Mouse (Mus musculus): ENCODE data around the gene Lsamp. TPM values are rescaled to one million over a fixed set of nuclear protein-coding genes. Genes with fewer than 3 reads are reported as not detected.

Lsamp gene
- total and polyA plus RNA-seq, 2 experiments from 2014 or later = 116 to 210 TPM

DNA sequence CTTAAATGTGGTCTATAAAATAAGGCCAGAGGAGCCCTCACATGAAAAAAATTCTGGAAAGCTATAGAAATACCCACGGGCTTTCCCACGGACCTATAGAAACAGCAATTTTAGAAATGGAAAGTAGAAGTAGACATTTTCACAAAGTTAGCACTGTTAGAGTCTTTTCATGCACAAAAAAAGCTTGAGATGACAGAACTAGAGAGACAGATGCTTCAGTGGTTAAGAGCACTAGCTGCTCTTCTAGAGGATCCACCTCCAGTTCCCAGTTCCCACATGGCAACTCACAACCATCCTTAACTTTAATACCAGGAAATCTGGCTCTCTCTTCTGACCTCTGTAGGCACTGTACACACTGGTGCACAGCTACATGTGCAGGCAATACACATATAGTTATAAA, 2049.3 kb downstream of the Lsamp start:
- TF ChIP-seq CTCF (IDR thresholded peaks at IDR 0.05) = no peak
- Histone ChIP-seq H3K27ac (ENCODE audit: low read depth, low read length) (no peak overlapping the region), H3K36me3 (ENCODE audit: insufficient read depth, low read length) (no peaks in the 10 kb centered on the region), H3K27me3 (ENCODE audit: insufficient read depth, low read length) (no peaks in the 10 kb centered on the region), H3K9ac (replicated peaks; ENCODE audit: low read length, poor library complexity, severe bottlenecking) (no peak overlapping the region), H3K4me2 (ENCODE audit: low read depth, low read length, poor library complexity, severe bottlenecking) (no peak overlapping the region), H3K4me1 (ENCODE audit: insufficient read depth, low read length) (no peaks in the 10 kb centered on the region), H3K4me3 (ENCODE audit: low read depth, low read length) (no peak overlapping the region), H3K9me3 (ENCODE audit: low read length) (no peaks in the 10 kb centered on the region)
- ATAC-seq (ENCODE audit: low FRiP score) = no peak
- 94% methylated on average over 2 of the region's 2 CpGs for WGBS
- DNase-seq (ENCODE audit: low spot score) = no peak

DNA sequence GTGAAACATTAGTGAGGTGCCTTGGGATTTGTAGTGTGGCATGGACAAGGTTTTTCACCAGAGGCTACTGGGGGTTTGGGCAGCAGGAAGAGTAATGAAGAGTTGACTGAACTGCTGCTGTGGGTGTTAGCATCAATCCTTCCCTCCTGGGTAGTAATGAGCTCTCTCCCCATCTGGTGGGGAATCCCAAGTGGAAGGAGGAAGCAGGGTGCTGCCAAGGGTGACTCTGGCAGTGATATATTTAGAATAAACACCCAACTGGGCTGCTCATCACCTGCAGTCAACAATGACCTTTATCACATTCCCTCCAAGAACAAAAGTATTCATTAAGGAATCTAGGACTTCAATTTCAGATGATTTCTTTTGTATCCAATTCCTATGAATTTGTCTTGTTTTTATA, 2064.0 kb downstream of the Lsamp start:
- DNase-seq (ENCODE audit: low spot score) (no peak), ATAC-seq (ENCODE audit: low FRiP score) (no peak)
- Histone ChIP-seq H3K9ac (replicated peaks; ENCODE audit: low read length, poor library complexity, severe bottlenecking) (no peak overlapping the region), H3K9me3 (ENCODE audit: low read length) (no peaks in the 10 kb centered on the region), H3K4me3 (ENCODE audit: low read depth, low read length) (no peak overlapping the region), H3K4me1 (ENCODE audit: insufficient read depth, low read length) (no peaks in the 10 kb centered on the region), H3K36me3 (ENCODE audit: insufficient read depth, low read length) (no peaks in the 10 kb centered on the region), H3K27me3 (ENCODE audit: insufficient read depth, low read length) (no peaks in the 10 kb centered on the region), H3K27ac (ENCODE audit: low read depth, low read length) (no peak overlapping the region), H3K4me2 (ENCODE audit: low read depth, low read length, poor library complexity, severe bottlenecking) (no peak overlapping the region)
- no peak for TF ChIP-seq CTCF (IDR thresholded peaks at IDR 0.05)

DNA sequence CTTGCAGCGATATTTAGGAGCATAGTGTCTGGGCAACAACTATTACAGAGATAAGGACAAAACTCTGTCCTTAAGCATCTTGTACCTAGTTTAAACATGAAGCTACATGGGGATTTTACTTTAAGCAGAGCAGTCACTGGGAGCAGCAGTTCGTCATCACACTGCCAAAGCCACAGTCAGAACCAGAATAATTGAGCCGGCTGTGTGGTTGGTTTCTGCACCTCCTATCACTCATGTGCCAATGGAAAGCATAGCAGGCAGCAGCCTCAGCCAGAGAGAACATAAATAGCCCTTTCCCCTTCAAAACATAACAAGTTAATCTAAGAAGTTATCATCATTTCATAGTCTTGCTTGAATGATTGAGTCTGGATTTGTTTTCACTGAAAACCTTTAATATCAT, 2075.8 kb downstream of the Lsamp start:
- no peaks in the 10 kb centered on the region for H3K27me3 ChIP-seq (ENCODE audit: insufficient read depth, low read length)
- H3K36me3 ChIP-seq (ENCODE audit: insufficient read depth, low read length) = no peaks in the 10 kb centered on the region
- no peaks in the 10 kb centered on the region for H3K9me3 ChIP-seq (ENCODE audit: low read length)
- WGBS = 63% methylated on average over 3 of the region's 3 CpGs
- TF ChIP-seq CTCF (IDR thresholded peaks at IDR 0.05) = no peak
- no peak overlapping the region for H3K4me3 ChIP-seq (ENCODE audit: low read depth, low read length)
- ATAC-seq (ENCODE audit: low FRiP score) = no peak
- no peak overlapping the region for H3K9ac ChIP-seq (replicated peaks; ENCODE audit: low read length, poor library complexity, severe bottlenecking)
- H3K4me2 ChIP-seq (ENCODE audit: low read depth, low read length, poor library complexity, severe bottlenecking) = no peak overlapping the region
- DNase-seq (ENCODE audit: low spot score) = no peak
- H3K4me1 ChIP-seq (ENCODE audit: insufficient read depth, low read length) = no peaks in the 10 kb centered on the region
- no peak overlapping the region for H3K27ac ChIP-seq (ENCODE audit: low read depth, low read length)

DNA sequence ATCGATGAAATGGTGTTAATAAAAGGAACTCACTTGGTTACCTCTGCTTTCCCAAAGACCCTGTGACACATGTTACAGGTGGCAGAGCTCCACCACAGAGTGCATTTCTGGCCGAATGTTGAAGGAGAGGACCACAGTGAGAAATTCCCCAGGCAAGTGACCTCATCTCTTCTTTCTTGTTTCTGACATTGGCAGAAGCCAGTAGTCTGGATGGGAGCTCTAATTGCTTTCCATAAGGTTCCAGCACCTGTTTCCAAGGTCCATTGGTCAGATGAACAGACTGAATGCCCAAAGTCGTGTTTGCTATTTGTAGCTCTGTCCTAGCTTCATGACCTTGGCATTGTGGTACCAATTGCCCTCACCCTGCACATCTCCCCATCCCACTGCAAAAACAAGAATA, 2090.2 kb downstream of the Lsamp start:
- no peak overlapping the region for H3K4me3 ChIP-seq (ENCODE audit: low read depth, low read length)
- H3K4me1 ChIP-seq (ENCODE audit: insufficient read depth, low read length) = no peaks in the 10 kb centered on the region; the same call in 1 of the 2 replicates
- H3K9me3 ChIP-seq (ENCODE audit: low read length) = no peaks in the 10 kb centered on the region
- H3K27me3 ChIP-seq (ENCODE audit: insufficient read depth, low read length) = no peaks in the 10 kb centered on the region
- 93% methylated on average over 3 of the region's 3 CpGs for WGBS
- DNase-seq (ENCODE audit: low spot score) (no peak), ATAC-seq (ENCODE audit: low FRiP score) (no peak)
- no peak for TF ChIP-seq CTCF (IDR thresholded peaks at IDR 0.05)
- H3K4me2 ChIP-seq (ENCODE audit: low read depth, low read length, poor library complexity, severe bottlenecking) = no peak overlapping the region
- H3K9ac ChIP-seq (replicated peaks; ENCODE audit: low read length, poor library complexity, severe bottlenecking) = no peak overlapping the region
- no peak overlapping the region for H3K27ac ChIP-seq (ENCODE audit: low read depth, low read length)
- H3K36me3 ChIP-seq (ENCODE audit: insufficient read depth, low read length) = no peaks in the 10 kb centered on the region

DNA sequence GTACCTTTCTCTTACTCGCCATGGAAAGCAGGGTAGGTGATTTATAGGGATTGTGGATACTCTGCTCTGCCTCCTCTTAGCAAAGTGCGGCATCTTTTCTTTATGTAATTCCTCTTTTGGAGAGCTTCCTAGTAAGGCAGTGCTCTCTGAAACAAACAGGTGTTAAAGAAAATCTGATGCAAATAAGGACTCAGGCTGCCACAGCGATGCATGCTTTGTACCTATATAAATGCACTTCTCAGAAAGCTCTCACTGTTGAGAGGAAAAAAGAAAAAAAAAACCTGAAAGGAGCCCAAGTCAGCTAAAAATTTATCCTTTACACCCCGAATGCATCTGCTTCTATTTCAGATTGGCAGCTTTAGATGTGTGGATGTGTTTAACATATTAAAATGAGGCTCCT, 2095.4 kb downstream of the Lsamp start:
- DNase-seq (ENCODE audit: low spot score) (no peak), ATAC-seq (ENCODE audit: low FRiP score) (no peak)
- 82% methylated on average over 4 of the region's 4 CpGs for whole genome bisulfite sequencing
- H3K4me3 ChIP-seq (ENCODE audit: low read depth, low read length) = no peak overlapping the region
- no peak for TF ChIP-seq CTCF (IDR thresholded peaks at IDR 0.05)
- no peak overlapping the region for H3K9ac ChIP-seq (replicated peaks; ENCODE audit: low read length, poor library complexity, severe bottlenecking)
- H3K4me2 ChIP-seq (ENCODE audit: low read depth, low read length, poor library complexity, severe bottlenecking) = no peak overlapping the region
- no peak overlapping the region for H3K27ac ChIP-seq (ENCODE audit: low read depth, low read length)
- H3K4me1 ChIP-seq (ENCODE audit: insufficient read depth, low read length) = no peaks in the 10 kb centered on the region
- H3K36me3 ChIP-seq (ENCODE audit: insufficient read depth, low read length) = no peaks in the 10 kb centered on the region
- no peaks in the 10 kb centered on the region for H3K27me3 ChIP-seq (ENCODE audit: insufficient read depth, low read length)
- no peaks in the 10 kb centered on the region for H3K9me3 ChIP-seq (ENCODE audit: low read length)

DNA sequence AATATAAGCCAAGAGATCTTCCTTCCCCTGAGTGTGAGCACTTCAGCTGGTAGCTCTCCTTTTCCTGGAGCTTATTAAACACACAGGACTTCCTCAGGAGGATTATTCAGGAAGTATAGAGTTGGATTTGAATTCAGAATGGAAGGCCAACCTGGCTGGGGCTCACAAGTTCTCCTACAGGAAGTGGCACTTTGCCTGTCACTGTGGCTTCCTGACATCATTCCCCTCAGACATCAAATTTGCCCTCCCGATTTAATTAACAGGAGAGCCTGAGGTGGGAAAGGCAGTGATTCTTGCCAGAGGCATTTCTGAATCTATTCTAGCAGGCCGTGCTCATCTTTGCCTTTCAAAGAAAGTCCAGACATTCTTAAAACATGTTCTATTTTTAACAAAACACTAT, 2097.4 kb downstream of the Lsamp start:
- Histone ChIP-seq H3K4me3 (ENCODE audit: low read depth, low read length) (no peak overlapping the region), H3K27ac (ENCODE audit: low read depth, low read length) (0 out of 2 replicates have a peak overlapping the region, but pooled peaks have one; percentile 43)
- 55% methylated on average over 2 of the region's 2 CpGs for WGBS

More for the DNA sequence above, 2097.4 kb downstream of the Lsamp start:
- no peak for DNase-seq (ENCODE audit: low spot score)
- Histone ChIP-seq H3K9me3 (ENCODE audit: low read length) (no peaks in the 10 kb centered on the region), H3K36me3 (ENCODE audit: insufficient read depth, low read length) (no peaks in the 10 kb centered on the region), H3K4me2 (ENCODE audit: low read depth, low read length, poor library complexity, severe bottlenecking) (no peak overlapping the region), H3K27me3 (ENCODE audit: insufficient read depth, low read length) (no peaks in the 10 kb centered on the region), H3K9ac (replicated peaks; ENCODE audit: low read length, poor library complexity, severe bottlenecking) (no peak overlapping the region), H3K4me1 (ENCODE audit: insufficient read depth, low read length) (no peaks in the 10 kb centered on the region)
- TF ChIP-seq CTCF (IDR thresholded peaks at IDR 0.05) = no peak
- ATAC-seq (ENCODE audit: low FRiP score) = no peak

All from midbrain, postnatal 0 days (tissue).